Mouse (Mus musculus) limb, embryonic 10.5 days (tissue): Measurements from ENCODE around the gene Rnf11. TPM values are rescaled to one million over a fixed set of nuclear protein-coding genes. Genes with fewer than 3 reads are reported as not detected.

Experiments used
- DNase-seq: peaks from one replicate; pipeline ENCODE4 v3.0.0-alpha.2; 2017; ENCODE audit warnings: low spot score
- H3K27ac ChIP-seq: fragments of 300-500 bp; sonication (generic); 2 replicates; pipeline ENCODE4 v1.5.1; 2016; ENCODE audit warnings: mild to moderate bottlenecking
- H3K27me3 ChIP-seq: fragments of 300-500 bp; sonication (generic); 2 replicates; pipeline ENCODE4 v1.6.1; 2016; ENCODE audit warnings: low read depth, mild to moderate bottlenecking; ENCODE audit not compliant: poor library complexity, severe bottlenecking
- H3K36me3 ChIP-seq: fragments of 300-500 bp; sonication (generic); 2 replicates; pipeline ENCODE4 v1.6.1; 2016; ENCODE audit warnings: mild to moderate bottlenecking, moderate library complexity
- H3K4me1 ChIP-seq: fragments of 300-500 bp; sonication (generic); 2 replicates; pipeline ENCODE4 v1.6.1; 2016
- H3K4me3 ChIP-seq: fragments of 300-500 bp; sonication (generic); 2 replicates; pipeline ENCODE4 v1.5.1; 2016; ENCODE audit warnings: mild to moderate bottlenecking, moderate library complexity
- H3K9me3 ChIP-seq: fragments of 300-500 bp; sonication (generic); replicated peaks from 2 replicates; pipeline ENCODE4 v1.6.1; 2016; ENCODE audit warnings: mild to moderate bottlenecking
- WGBS: fragments of 180-500 bp; shearing (Covaris S2); methylation state at CpG from one replicate; pipeline ENCODE4 v1.1.7; 2016; 5-methylcytosine and 5-hydroxymethylcytosine counted together
- polyA plus RNA-seq: library from polyadenylated mRNA; unstranded; fragments of >200 nt; fragmentation: Nextera tagmentation; extraction: Ambion mirVana; gene quantifications from 2 replicates; pipeline ENCODE4 v1.2.1, GENCODE M21; 2016

Rnf11 gene
- 17.8 and 21.5 TPM in 2 replicates for polyA plus RNA-seq

GRCm38 (mm10) chr4:109484621-109485020, at the start of gene Rnf11:
Gene Rnf11 (minus strand): TSS chr4:109484728.
- WGBS, result 88% methylated on average over 3 of the region's 3 CpGs

GRCm38 (mm10) chr4:109531111-109531510, 46.6 kb upstream of the Rnf11 start, which contains the start of gene 4930522H14Rik:
Gene 4930522H14Rik (minus strand): TSS chr4:109531297.
- Histone ChIP-seq H3K27me3 (no peaks in the 10 kb centered on the region), H3K4me1 (no peaks in the 10 kb centered on the region), H3K27ac (no peak within 1 kb of the TSS), H3K4me3 (no peak within 1 kb of the TSS), H3K36me3 (no peaks in the 10 kb centered on the region), H3K9me3 (no peaks in the 10 kb centered on the region)
- WGBS, result 95% methylated on average over 2 of the region's 2 CpGs
- no peak for DNase-seq

More at GRCm38 (mm10) chr4:109484621-109485020, at the start of gene Rnf11:
- Histone ChIP-seq H3K36me3 (no peaks in the 10 kb centered on the region), H3K9me3 (no peaks in the 10 kb centered on the region), H3K27me3 (no peaks in the 10 kb centered on the region), H3K4me1 (peaks cover 5% of the 10 kb centered on the region; the same call in 1 of the 2 replicates), H3K27ac (no peak within 1 kb of the TSS), H3K4me3 (no peak within 1 kb of the TSS)
- DNase-seq, result no peak

GRCm38 (mm10) chr4:109530245-109530816, 45.8 kb upstream of the Rnf11 start:
- Histone ChIP-seq H3K4me1 (no peaks in the 10 kb centered on the region), H3K36me3 (no peaks in the 10 kb centered on the region), H3K4me3 (no peak overlapping the region), H3K27me3 (no peaks in the 10 kb centered on the region), H3K27ac (no peak overlapping the region), H3K9me3 (no peaks in the 10 kb centered on the region)
- WGBS, result 76% methylated on average over 15 of the region's 15 CpGs
- DNase-seq, result no peak

- WGBS, result 8% methylated on average over 5 of the region's 5 CpGs
- H3K36me3 ChIP-seq, result no peaks in the 10 kb centered on the region
- H3K4me3 ChIP-seq, result no peak overlapping the region
- no peaks in the 10 kb centered on the region for H3K27me3 ChIP-seq
- H3K27ac ChIP-seq, result no peak overlapping the region
- peak; percentile 49 for DNase-seq
- no peaks in the 10 kb centered on the region for H3K9me3 ChIP-seq
- H3K4me1 ChIP-seq, result no peaks in the 10 kb centered on the region
Observed at GRCm38 (mm10) chr4:109504885-109505284, 20.4 kb upstream of the Rnf11 start.

DNA sequence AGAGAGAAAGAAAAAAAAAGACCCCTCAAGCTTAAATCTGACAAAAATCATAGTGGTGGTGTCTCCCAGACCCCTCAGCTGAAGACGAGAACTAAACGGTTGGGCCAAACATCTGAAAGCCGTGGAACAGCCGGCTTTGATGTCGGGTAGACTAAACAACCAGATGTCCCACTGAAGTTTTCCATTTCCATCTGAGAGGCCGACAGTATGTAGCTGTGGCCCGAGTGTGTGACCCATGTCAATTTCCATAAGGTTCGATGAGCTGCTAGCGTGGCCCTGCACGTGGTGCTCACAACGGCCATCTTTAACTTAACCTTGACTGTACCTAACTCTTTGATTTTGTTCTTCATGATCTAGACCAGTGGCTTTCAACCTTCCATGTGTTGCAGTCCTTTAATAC, 13.9 kb upstream of the Rnf11 start:
- Histone ChIP-seq H3K27me3 (no peaks in the 10 kb centered on the region), H3K27ac (no peak overlapping the region), H3K4me3 (no peak overlapping the region), H3K9me3 (no peaks in the 10 kb centered on the region), H3K36me3 (no peaks in the 10 kb centered on the region), H3K4me1 (no peaks in the 10 kb centered on the region)
- WGBS, result 61% methylated on average over 11 of the region's 11 CpGs
- DNase-seq, result no peak

- Histone ChIP-seq H3K4me3 (no peak overlapping the region), H3K27me3 (no peaks in the 10 kb centered on the region), H3K27ac (no peak overlapping the region), H3K9me3 (no peaks in the 10 kb centered on the region), H3K36me3 (no peaks in the 10 kb centered on the region), H3K4me1 (no peaks in the 10 kb centered on the region)
- no peak for DNase-seq
Observed at GRCm38 (mm10) chr4:109493581-109493980, 9.1 kb upstream of the Rnf11 start.

- Histone ChIP-seq H3K9me3 (no peaks in the 10 kb centered on the region), H3K27ac (no peak overlapping the region), H3K36me3 (no peaks in the 10 kb centered on the region), H3K4me3 (no peak overlapping the region), H3K4me1 (peaks cover 5% of the 10 kb centered on the region; the same call in 1 of the 2 replicates), H3K27me3 (no peaks in the 10 kb centered on the region)
- DNase-seq, result no peak
- 78% methylated on average over 1 of the region's 1 CpGs for WGBS
Observed at GRCm38 (mm10) chr4:109488812-109489211, 4.3 kb upstream of the Rnf11 start.

- 95% methylated on average over 1 of the region's 1 CpGs for WGBS
Observed at GRCm38 (mm10) chr4:109482701-109483100, 1.8 kb downstream of the Rnf11 start.

DNA sequence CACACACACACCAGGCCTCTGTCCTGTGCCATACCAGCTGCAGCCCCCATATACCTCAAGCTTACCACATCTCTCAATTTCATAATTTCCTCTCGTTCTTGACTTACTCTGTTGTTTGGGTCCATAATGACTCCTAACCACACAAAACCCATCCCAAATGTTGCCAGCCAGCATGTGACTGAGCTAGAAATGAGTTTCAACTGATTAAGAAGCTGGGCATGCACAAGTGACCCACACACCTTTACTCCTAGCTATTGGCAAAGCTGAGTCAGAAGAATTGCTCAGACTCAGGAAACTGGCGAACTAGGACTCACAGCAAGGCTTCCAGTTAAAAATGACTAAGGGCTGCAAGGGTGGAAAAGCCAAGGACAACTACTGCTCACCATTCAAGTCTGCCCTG, 3.1 kb downstream of the Rnf11 start:
- Histone ChIP-seq H3K27ac (no peak overlapping the region), H3K27me3 (no peaks in the 10 kb centered on the region), H3K4me3 (no peak overlapping the region), H3K4me1 (no peaks in the 10 kb centered on the region), H3K9me3 (no peaks in the 10 kb centered on the region), H3K36me3 (no peaks in the 10 kb centered on the region)
- 90% methylated on average over 2 of the region's 2 CpGs for WGBS
- no peak for DNase-seq

More at GRCm38 (mm10) chr4:109482701-109483100, 1.8 kb downstream of the Rnf11 start:
- no peak overlapping the region for H3K27ac ChIP-seq
- H3K27me3 ChIP-seq, result no peaks in the 10 kb centered on the region
- peaks cover 3% of the 10 kb centered on the region; the same call in 1 of the 2 replicates for H3K4me1 ChIP-seq
- no peaks in the 10 kb centered on the region for H3K36me3 ChIP-seq
- H3K4me3 ChIP-seq, result no peak overlapping the region
- H3K9me3 ChIP-seq, result no peaks in the 10 kb centered on the region
- no peak for DNase-seq

DNA sequence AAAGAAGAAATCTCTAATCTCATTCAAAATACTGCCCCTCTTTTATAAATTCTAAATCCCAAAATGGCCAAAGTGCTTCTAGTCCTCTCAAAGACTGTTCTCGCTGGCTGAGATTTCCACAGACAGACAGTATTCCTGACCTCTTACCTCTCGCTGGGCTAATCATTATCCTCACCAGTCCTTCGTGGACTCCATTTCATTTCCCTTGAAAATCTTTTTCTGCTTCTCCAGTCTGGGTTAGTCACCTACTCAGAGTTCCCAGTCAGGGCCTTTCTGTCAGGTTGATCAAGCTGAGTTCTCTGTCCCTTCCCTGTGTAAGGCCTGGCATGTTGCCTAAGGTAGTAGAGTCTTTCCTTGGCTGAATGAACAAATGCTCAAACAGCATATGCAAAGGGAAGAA, 7.1 kb downstream of the Rnf11 start:
- Histone ChIP-seq H3K9me3 (no peaks in the 10 kb centered on the region), H3K27ac (no peak overlapping the region), H3K36me3 (peaks cover 8% of the 10 kb centered on the region), H3K4me3 (no peak overlapping the region), H3K4me1 (peaks cover 12% of the 10 kb centered on the region), H3K27me3 (no peaks in the 10 kb centered on the region)
- DNase-seq, result no peak
- 93% methylated on average over 3 of the region's 3 CpGs for WGBS

- no peaks in the 10 kb centered on the region for H3K9me3 ChIP-seq
- WGBS, result under 1% methylated on average over 22 of the region's 39 CpGs
- peaks cover 12% of the 10 kb centered on the region for H3K4me1 ChIP-seq
- no peaks in the 10 kb centered on the region for H3K27me3 ChIP-seq
- peak overlapping the region; percentile 97 for H3K27ac ChIP-seq
- peak overlapping the region; percentile 90 for H3K4me3 ChIP-seq
- H3K36me3 ChIP-seq, result peaks cover 15% of the 10 kb centered on the region
- DNase-seq, result peak; percentile 95
Observed at GRCm38 (mm10) chr4:109476554-109477014, 7.9 kb downstream of the Rnf11 start.

DNA sequence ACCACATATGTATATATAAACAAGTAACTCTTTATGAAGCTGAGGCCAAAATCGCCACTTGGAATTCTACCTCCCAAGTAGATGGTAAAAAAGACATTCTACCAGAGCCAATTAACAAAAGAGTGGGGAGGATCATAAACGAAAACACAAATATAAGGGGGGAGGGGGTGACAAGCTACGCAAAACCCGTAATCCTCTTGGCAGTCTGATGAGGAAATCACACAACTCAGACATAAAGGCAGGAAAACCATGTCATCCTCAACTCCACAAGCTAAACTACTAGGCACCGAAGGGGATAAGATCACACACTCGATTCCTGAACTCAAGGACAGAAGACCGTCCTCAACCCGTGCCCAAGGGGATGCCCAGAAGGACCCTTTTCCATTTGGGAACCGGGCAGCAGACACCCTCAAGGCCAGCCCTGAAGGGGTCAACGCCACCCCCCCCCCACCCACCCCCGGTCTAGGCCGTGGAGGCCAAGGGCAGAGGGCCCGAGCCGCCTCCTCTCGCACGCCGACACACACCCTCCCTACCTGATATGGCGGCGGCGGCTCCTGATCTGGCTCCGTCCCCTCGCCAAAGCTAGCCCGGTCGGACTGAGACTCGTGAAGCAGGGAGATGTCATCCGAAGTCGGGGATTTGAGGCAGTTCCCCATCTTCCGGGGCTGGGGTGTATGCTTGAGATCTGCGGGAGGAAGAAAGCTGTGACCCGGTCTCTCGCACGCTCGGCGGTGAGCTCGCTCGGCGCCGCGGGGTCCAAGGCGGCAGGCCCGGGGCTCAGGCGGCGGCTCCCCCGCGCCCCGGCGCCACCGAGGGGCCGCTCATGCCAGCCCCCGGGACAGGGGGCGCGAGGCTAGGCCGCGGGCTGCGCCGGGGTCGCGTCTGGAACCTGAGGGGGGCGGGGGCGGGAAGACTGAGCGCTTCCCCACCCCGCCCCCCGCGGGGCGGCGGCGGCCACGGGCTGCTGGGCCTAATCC, 8.7 kb downstream of the Rnf11 start:
- Histone ChIP-seq H3K36me3 (peaks cover 15% of the 10 kb centered on the region), H3K27me3 (no peaks in the 10 kb centered on the region), H3K4me1 (peaks cover 12% of the 10 kb centered on the region), H3K9me3 (no peaks in the 10 kb centered on the region), H3K4me3 (peak overlapping the region; percentile 90), H3K27ac (peak overlapping the region; percentile 97)
- DNase-seq, result peak; percentile 81
- under 1% methylated on average over 58 of the region's 68 CpGs for WGBS

DNA sequence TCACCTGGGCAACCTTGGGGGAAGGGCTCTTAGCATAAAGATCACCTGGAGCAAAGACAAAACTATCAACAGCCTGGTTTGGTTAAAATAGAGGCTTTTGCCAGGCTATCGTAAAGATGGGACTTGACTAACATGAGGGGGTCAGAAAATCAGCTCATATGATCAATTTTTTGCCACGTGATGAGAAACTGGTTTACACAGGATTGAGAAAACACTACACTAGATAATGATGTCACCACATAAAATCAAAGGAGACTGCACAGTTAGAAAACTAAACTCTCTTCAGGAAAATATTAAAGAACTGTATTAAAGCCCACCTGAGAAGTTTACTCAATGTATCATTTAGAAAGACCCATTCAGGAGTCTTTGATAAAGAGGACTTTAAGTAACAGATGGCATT, 9.4 kb downstream of the Rnf11 start:
- DNase-seq, result no peak
- H3K9me3 ChIP-seq, result no peaks in the 10 kb centered on the region
- no peak overlapping the region for H3K27ac ChIP-seq
- H3K4me1 ChIP-seq, result peaks cover 12% of the 10 kb centered on the region
- 71% methylated on average over 2 of the region's 2 CpGs for WGBS
- peaks cover 15% of the 10 kb centered on the region for H3K36me3 ChIP-seq
- peak overlapping the region; percentile 90 for H3K4me3 ChIP-seq
- no peaks in the 10 kb centered on the region for H3K27me3 ChIP-seq
